Mouse (Mus musculus) thymus, adult 2 months (tissue): ENCODE measurements around the gene Tmem150c.

Experiments used
- CTCF ChIP-seq: fragments of 200-500 bp; IDR thresholded peaks from 2 replicates; pipeline ENCODE4 v1.5.1; 2012; ENCODE audit warnings: mild to moderate bottlenecking, control low read depth, low read length, moderate library complexity, borderline replicate concordance; ENCODE audit not compliant: control insufficient read depth, poor library complexity, insufficient read depth; ENCODE audit errors: extremely low read depth
- POLR2A ChIP-seq: fragments of 200-500 bp; IDR thresholded peaks from 2 replicates; pipeline ENCODE4 v1.6.1; 2012; ENCODE audit warnings: mild to moderate bottlenecking, low read length, control low read depth, moderate library complexity; ENCODE audit not compliant: control insufficient read depth, poor library complexity, insufficient read depth; ENCODE audit errors: extremely low read depth

GRCm38 (mm10) chr5:100178122-100178780 lies 18.6 kb upstream of the Tmem150c start:
- TF ChIP-seq CTCF: no peak
- TF ChIP-seq POLR2A: no peak
